Mouse (Mus musculus) erythroblast, adult 5-6 weeks (primary cell): ENCODE measurements around the gene Slc22a16. TPM values are rescaled to one million over a fixed set of nuclear protein-coding genes. Genes with fewer than 3 reads are reported as not detected.

ENCODE experiments used
- total RNA-seq, 2 experiments: library from RNA; stranded (forward) in 1 of 2; stranded (reverse) in 1 of 2; fragments of 150-400 nt in 1 of 2; fragments of 200-764, 138-1000 nt in 1 of 2; gene quantifications; 2 replicates each; pipeline versions ENCODE4 v1.2.3 to v1.2.4; 2015 to 2017; ENCODE audit warnings: low replicate concordance in 2 of 2

Slc22a16 gene
- total RNA-seq, 2 experiments from 2014 or later: not detected

Other genes with a start within 250 kb of the Slc22a16 start
- 13.6 and 21.9 TPM in 2 replicates for gene Cdk19, start 230.8 kb upstream of the Slc22a16 start, total RNA-seq (2015; ENCODE audit: low replicate concordance)
- gene Cdk19, start 230.8 kb upstream of the Slc22a16 start, total RNA-seq (2017; ENCODE audit: low replicate concordance): 11.4 and 12.0 TPM in 2 replicates
- gene Ddo, start 59.7 kb downstream of the Slc22a16 start, total RNA-seq (2015; ENCODE audit: low replicate concordance): not detected in 2 replicates
- gene Ddo, start 59.7 kb downstream of the Slc22a16 start, total RNA-seq (2017; ENCODE audit: low replicate concordance): not detected in 2 replicates
- not detected in 2 replicates for gene Mettl24, start 112.9 kb downstream of the Slc22a16 start, total RNA-seq (2015; ENCODE audit: low replicate concordance)
- not detected in 2 replicates for gene Mettl24, start 112.9 kb downstream of the Slc22a16 start, total RNA-seq (2017; ENCODE audit: low replicate concordance)